Mouse (Mus musculus) ES-E14 (cell line): ENCODE data around the gene Cul4b.

Source experiments
- CHD2 ChIP-seq: IDR thresholded peaks from 2 replicates; pipeline ENCODE4 v1.6.1; 2014; ENCODE audit warnings: mild to moderate bottlenecking, low read depth, low read length, inconsistent platforms
- HCFC1 ChIP-seq: IDR thresholded peaks from 2 replicates; pipeline ENCODE4 v1.6.1; 2012; ENCODE audit warnings: low read length, inconsistent platforms, borderline replicate concordance; ENCODE audit not compliant: insufficient read depth
- MAFK ChIP-seq: IDR thresholded peaks from 2 replicates; pipeline ENCODE4 v1.6.1; 2014; ENCODE audit warnings: mild to moderate bottlenecking, low read depth, low read length, inconsistent platforms; ENCODE audit not compliant: insufficient read depth
- ZC3H11A ChIP-seq: IDR thresholded peaks from 2 replicates; pipeline ENCODE4 v1.6.1; 2012; ENCODE audit warnings: low read depth, mild to moderate bottlenecking, inconsistent platforms, low read length, borderline replicate concordance

GRCm38 (mm10) chrX:38589827-38590226 lies 13.8 kb upstream of the Cul4b start:
- no peak for TF ChIP-seq ZC3H11A
- no peak for TF ChIP-seq HCFC1
- TF ChIP-seq CHD2, result 0 out of 2 replicates have a peak, but pooled peaks have one; percentile 70
- TF ChIP-seq MAFK, result no peak
